Mouse (Mus musculus): ENCODE measurements around the gene Mfap1b. TPM values are rescaled to one million over a fixed set of nuclear protein-coding genes. Genes with fewer than 3 reads are reported as not detected.

Mfap1b gene
- polyA plus RNA-seq, 1 experiment from 2014 or later, result 44.3 TPM

GRCm38 (mm10) chr2:121449545-121450011 lies 24.3 kb downstream of the Mfap1b start:
- Histone ChIP-seq H3K4me2 (ENCODE audit: low read length) (peak overlapping the region; percentile 94), H3K4me3 (ENCODE audit: control insufficient read depth in 1 of 2, insufficient read depth in 1 of 2, low read depth in 1 of 2, low read length in 2 of 2) (peak overlapping the region; percentile 98 to 99), H3K9ac (ENCODE audit: low read length) (peak overlapping the region; percentile 100), H3K27me3 (ENCODE audit: control insufficient read depth, insufficient read depth, low read length) (no peaks in the 10 kb centered on the region), H3K4me1 (ENCODE audit: control insufficient read depth in 2 of 2, insufficient read depth in 2 of 2, low read length in 2 of 2) (peaks cover 13 to 42% of the 10 kb centered on the region in 2 experiments), H3K27ac (replicated peaks in 1 of 2; ENCODE audit: control insufficient read depth in 1 of 2, insufficient read depth in 1 of 2, low read depth in 2 of 2, low read length in 2 of 2) (peak overlapping the region; percentile 86 to 98), H3K9me3 (ENCODE audit: control insufficient read depth, low read length) (no peaks in the 10 kb centered on the region), H3K36me3 (ENCODE audit: control insufficient read depth, insufficient read depth, low read length) (peaks cover 35% of the 10 kb centered on the region)
- ATAC-seq (ENCODE audit: insufficient number of reproducible peaks, insufficient read depth, low FRiP score, low read depth), result peak; percentile 12
- WGBS, result under 1% methylated on average over 52 of the region's 54 CpGs

GRCm38 (mm10) chr2:121448739-121449535 lies 24.9 kb downstream of the Mfap1b start, which contains the start of gene Serf2:
Gene Serf2 (plus strand): TSS chr2:121449195.
- Histone ChIP-seq H3K36me3 (ENCODE audit: control insufficient read depth, insufficient read depth, low read length) (peaks cover 30% of the 10 kb centered on the region), H3K9me3 (ENCODE audit: control insufficient read depth, low read length) (no peaks in the 10 kb centered on the region), H3K4me1 (ENCODE audit: control insufficient read depth in 2 of 2, insufficient read depth in 2 of 2, low read length in 2 of 2) (peaks cover 12 to 41% of the 10 kb centered on the region in 2 experiments), H3K9ac (ENCODE audit: low read length) (peak within 1 kb of the TSS; percentile 100), H3K4me3 (ENCODE audit: control insufficient read depth in 1 of 2, insufficient read depth in 1 of 2, low read depth in 1 of 2, low read length in 2 of 2) (peak within 1 kb of the TSS; percentile 98 to 99), H3K27ac (replicated peaks in 1 of 2; ENCODE audit: control insufficient read depth in 1 of 2, insufficient read depth in 1 of 2, low read depth in 2 of 2, low read length in 2 of 2) (peak within 1 kb of the TSS; percentile 98 to 99), H3K4me2 (ENCODE audit: low read length) (peak within 1 kb of the TSS; percentile 94), H3K27me3 (ENCODE audit: control insufficient read depth, insufficient read depth, low read length) (no peaks in the 10 kb centered on the region)
- ATAC-seq (ENCODE audit: insufficient number of reproducible peaks, insufficient read depth, low FRiP score, low read depth), result peak; percentile 98
- WGBS, result under 1% methylated on average over 61 of the region's 74 CpGs

GRCm38 (mm10) chr2:121448136-121448535 lies 25.7 kb downstream of the Mfap1b start:
- no peak for ATAC-seq (ENCODE audit: insufficient number of reproducible peaks, insufficient read depth, low FRiP score, low read depth)
- 13% methylated on average over 9 of the region's 9 CpGs for WGBS
- peaks cover 10 to 34% of the 10 kb centered on the region in 2 experiments for H3K4me1 ChIP-seq (ENCODE audit: control insufficient read depth in 2 of 2, insufficient read depth in 2 of 2, low read length in 2 of 2)

GRCm38 (mm10) chr2:121447006-121447405 lies 26.9 kb downstream of the Mfap1b start:
- Histone ChIP-seq H3K27ac (replicated peaks in 1 of 2; ENCODE audit: control insufficient read depth in 1 of 2, insufficient read depth in 1 of 2, low read depth in 2 of 2, low read length in 2 of 2) (no peak overlapping the region), H3K4me3 (ENCODE audit: control insufficient read depth in 1 of 2, insufficient read depth in 1 of 2, low read depth in 1 of 2, low read length in 2 of 2) (no peak overlapping the region), H3K9me3 (ENCODE audit: control insufficient read depth, low read length) (no peaks in the 10 kb centered on the region), H3K9ac (ENCODE audit: low read length) (no peak overlapping the region), H3K27me3 (ENCODE audit: control insufficient read depth, insufficient read depth, low read length) (no peaks in the 10 kb centered on the region), H3K4me1 (ENCODE audit: control insufficient read depth in 2 of 2, insufficient read depth in 2 of 2, low read length in 2 of 2) (peaks cover 12 to 33% of the 10 kb centered on the region in 2 experiments), H3K36me3 (ENCODE audit: control insufficient read depth, insufficient read depth, low read length) (peaks cover 11% of the 10 kb centered on the region), H3K4me2 (ENCODE audit: low read length) (no peak overlapping the region)
- ATAC-seq (ENCODE audit: insufficient number of reproducible peaks, insufficient read depth, low FRiP score, low read depth), result no peak
- WGBS, result 89% methylated on average over 3 of the region's 3 CpGs

More at GRCm38 (mm10) chr2:121448136-121448535, 25.7 kb downstream of the Mfap1b start:
- H3K27ac ChIP-seq (replicated peaks in 1 of 2; ENCODE audit: control insufficient read depth in 1 of 2, insufficient read depth in 1 of 2, low read depth in 2 of 2, low read length in 2 of 2), result peak overlapping the region; percentile 98 to 99
- H3K36me3 ChIP-seq (ENCODE audit: control insufficient read depth, insufficient read depth, low read length), result peaks cover 22% of the 10 kb centered on the region
- H3K9me3 ChIP-seq (ENCODE audit: control insufficient read depth, low read length), result no peaks in the 10 kb centered on the region
- H3K9ac ChIP-seq (ENCODE audit: low read length), result peak overlapping the region; percentile 80
- H3K27me3 ChIP-seq (ENCODE audit: control insufficient read depth, insufficient read depth, low read length), result no peaks in the 10 kb centered on the region
- H3K4me2 ChIP-seq (ENCODE audit: low read length), result peak overlapping the region; percentile 81
- peak overlapping the region; percentile 48 to 57; a peak in 3 of 4 replicates for H3K4me3 ChIP-seq (ENCODE audit: control insufficient read depth in 1 of 2, insufficient read depth in 1 of 2, low read depth in 1 of 2, low read length in 2 of 2)

GRCm38 (mm10) chr2:121446506-121446905 lies 27.4 kb downstream of the Mfap1b start:
- H3K4me3 ChIP-seq (ENCODE audit: control insufficient read depth in 1 of 2, insufficient read depth in 1 of 2, low read depth in 1 of 2, low read length in 2 of 2), result no peak overlapping the region
- no peaks in the 10 kb centered on the region for H3K9me3 ChIP-seq (ENCODE audit: control insufficient read depth, low read length)
- H3K4me2 ChIP-seq (ENCODE audit: low read length), result no peak overlapping the region
- no peak for ATAC-seq (ENCODE audit: insufficient number of reproducible peaks, insufficient read depth, low FRiP score, low read depth)
- peaks cover 15 to 34% of the 10 kb centered on the region in 2 experiments for H3K4me1 ChIP-seq (ENCODE audit: control insufficient read depth in 2 of 2, insufficient read depth in 2 of 2, low read length in 2 of 2)
- no peak overlapping the region for H3K9ac ChIP-seq (ENCODE audit: low read length)
- peaks cover 8% of the 10 kb centered on the region for H3K36me3 ChIP-seq (ENCODE audit: control insufficient read depth, insufficient read depth, low read length)
- no peak overlapping the region for H3K27ac ChIP-seq (replicated peaks in 1 of 2; ENCODE audit: control insufficient read depth in 1 of 2, insufficient read depth in 1 of 2, low read depth in 2 of 2, low read length in 2 of 2)
- WGBS, result 71% methylated on average over 4 of the region's 4 CpGs
- no peaks in the 10 kb centered on the region for H3K27me3 ChIP-seq (ENCODE audit: control insufficient read depth, insufficient read depth, low read length)

- no peak overlapping the region for H3K4me3 ChIP-seq (ENCODE audit: control insufficient read depth in 1 of 2, insufficient read depth in 1 of 2, low read depth in 1 of 2, low read length in 2 of 2)
- H3K4me1 ChIP-seq (ENCODE audit: control insufficient read depth in 2 of 2, insufficient read depth in 2 of 2, low read length in 2 of 2), result peaks cover 12 to 22% of the 10 kb centered on the region in 2 experiments; a peak in 3 of 4 replicates
- ATAC-seq (ENCODE audit: insufficient number of reproducible peaks, insufficient read depth, low FRiP score, low read depth), result no peak
- no peaks in the 10 kb centered on the region for H3K27me3 ChIP-seq (ENCODE audit: control insufficient read depth, insufficient read depth, low read length)
- H3K36me3 ChIP-seq (ENCODE audit: control insufficient read depth, insufficient read depth, low read length), result no peaks in the 10 kb centered on the region; the same call in 1 of the 2 replicates
- H3K9me3 ChIP-seq (ENCODE audit: control insufficient read depth, low read length), result no peaks in the 10 kb centered on the region
- no peak overlapping the region for H3K9ac ChIP-seq (ENCODE audit: low read length)
- no peak overlapping the region for H3K4me2 ChIP-seq (ENCODE audit: low read length)
- no peak overlapping the region for H3K27ac ChIP-seq (replicated peaks in 1 of 2; ENCODE audit: control insufficient read depth in 1 of 2, insufficient read depth in 1 of 2, low read depth in 2 of 2, low read length in 2 of 2)
- WGBS, result 79% methylated on average over 3 of the region's 3 CpGs
Measured at GRCm38 (mm10) chr2:121445117-121445516, 28.8 kb downstream of the Mfap1b start.

GRCm38 (mm10) chr2:121444178-121444577 lies 29.7 kb downstream of the Mfap1b start, which contains the start of gene Ell3:
Gene Ell3 (minus strand): TSS chr2:121444278.
- 84% methylated on average over 1 of the region's 1 CpGs for WGBS
- H3K9ac ChIP-seq (ENCODE audit: low read length), result no peak within 1 kb of the TSS
- ATAC-seq (ENCODE audit: insufficient number of reproducible peaks, insufficient read depth, low FRiP score, low read depth), result no peak

More at GRCm38 (mm10) chr2:121444178-121444577, 29.7 kb downstream of the Mfap1b start, which contains the start of gene Ell3:
- H3K9me3 ChIP-seq (ENCODE audit: control insufficient read depth, low read length), result no peaks in the 10 kb centered on the region
- peaks cover 8% of the 10 kb centered on the region for H3K36me3 ChIP-seq (ENCODE audit: control insufficient read depth, insufficient read depth, low read length)
- H3K4me2 ChIP-seq (ENCODE audit: low read length), result peak within 1 kb of the TSS; percentile 97
- H3K27me3 ChIP-seq (ENCODE audit: control insufficient read depth, insufficient read depth, low read length), result no peaks in the 10 kb centered on the region
- H3K4me1 ChIP-seq (ENCODE audit: control insufficient read depth in 2 of 2, insufficient read depth in 2 of 2, low read length in 2 of 2), result peaks cover 12 to 22% of the 10 kb centered on the region in 2 experiments; a peak in 3 of 4 replicates
- no peak within 1 kb of the TSS for H3K4me3 ChIP-seq (ENCODE audit: control insufficient read depth in 1 of 2, insufficient read depth in 1 of 2, low read depth in 1 of 2, low read length in 2 of 2)
- no peak within 1 kb of the TSS for H3K27ac ChIP-seq (replicated peaks in 1 of 2; ENCODE audit: control insufficient read depth in 1 of 2, insufficient read depth in 1 of 2, low read depth in 2 of 2, low read length in 2 of 2)
